Mouse (Mus musculus): Measurements from ENCODE around the gene Resf1.
A peak's percentile ranks its signal among the peaks of the same experiment; 100 is the strongest.
"Not testable (repeated sequence)": the region's sequence is repeated elsewhere in the genome, so short reads cannot be mapped to it uniquely, and the experiment has no call there.

The Resf1 gene

GRCm38 (mm10) chr6:149344372-149344771 lies 35.2 kb downstream of the Resf1 start:
- DNase-seq (ENCODE audit: low spot score), result no peak

- DNase-seq (ENCODE audit: low spot score), result not testable (repeated sequence)
Observed at GRCm38 (mm10) chr6:149348211-149348610, 39.0 kb downstream of the Resf1 start.

DNA sequence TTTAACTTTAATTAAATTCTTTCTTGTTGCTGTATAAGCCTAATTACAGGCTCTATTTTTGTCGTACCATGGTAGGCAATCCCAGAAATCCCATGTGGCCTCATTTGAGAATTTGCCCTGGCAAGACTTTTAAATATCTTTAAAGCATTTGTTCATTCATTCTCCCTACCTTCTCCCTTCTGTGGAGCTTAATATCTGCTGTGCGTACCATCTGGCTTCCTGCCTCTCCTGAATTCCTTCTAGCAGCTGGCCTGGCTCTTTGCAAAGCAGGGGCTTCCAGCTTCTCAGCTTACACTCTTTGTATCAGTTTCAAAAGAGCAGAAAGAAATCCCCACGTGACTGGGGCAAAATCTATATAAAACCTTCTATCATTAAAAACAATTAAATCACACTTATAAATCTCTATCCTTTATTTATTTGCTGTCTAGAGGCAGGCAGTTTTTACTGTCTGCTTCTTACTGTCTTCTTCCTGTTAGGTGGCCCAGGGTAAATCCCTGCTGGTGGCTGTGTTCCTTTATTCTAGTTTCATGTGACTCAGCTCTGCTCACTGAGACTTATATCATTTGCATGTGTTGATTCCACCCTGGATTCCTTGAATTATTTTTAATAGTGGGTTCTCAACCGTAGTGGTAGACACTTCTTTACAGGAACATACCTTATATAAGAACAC lies 45.7 kb downstream of the Resf1 start:
- no peak for DNase-seq (ENCODE audit: low spot score)

DNA sequence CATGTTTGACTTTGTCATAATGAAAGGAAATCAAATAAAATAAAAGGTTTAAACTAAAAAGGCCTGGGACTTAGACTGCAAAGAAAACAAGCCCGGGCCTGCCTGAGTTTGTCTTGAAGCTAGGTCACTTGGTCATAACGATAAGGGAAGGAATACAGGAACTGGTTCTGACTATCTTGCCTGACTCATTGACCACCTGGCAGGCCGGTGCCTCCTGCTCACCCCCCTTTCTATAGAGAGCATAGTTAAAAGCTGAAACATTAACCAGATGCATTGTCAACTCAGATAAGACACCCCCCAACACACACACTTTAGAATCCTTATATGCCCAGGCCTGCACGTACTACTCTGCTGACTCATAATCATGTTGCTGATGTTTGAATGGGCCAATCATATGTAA lies 46.6 kb downstream of the Resf1 start:
- peak; percentile 17 for DNase-seq (ENCODE audit: low spot score)

- no peak for DNase-seq (ENCODE audit: low spot score)
Observed at GRCm38 (mm10) chr6:149357155-149357554, 47.9 kb downstream of the Resf1 start.

DNA sequence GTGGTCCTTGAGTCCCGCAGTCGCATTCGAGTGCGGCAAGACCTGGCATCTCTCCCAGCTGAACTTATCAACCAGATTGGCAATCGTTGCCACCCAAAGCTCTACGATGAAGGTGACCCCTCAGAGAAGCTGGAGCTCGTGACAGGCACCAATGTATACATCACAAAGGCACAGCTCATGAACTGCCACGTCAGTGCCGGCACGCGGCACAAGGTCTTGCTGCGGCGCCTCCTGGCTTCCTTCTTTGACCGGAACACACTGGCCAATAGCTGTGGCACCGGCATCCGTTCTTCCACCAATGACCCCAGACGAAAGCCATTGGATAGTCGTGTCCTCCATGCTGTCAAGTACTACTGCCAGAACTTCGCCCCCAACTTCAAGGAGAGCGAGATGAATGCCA lies 53.3 kb downstream of the Resf1 start:
- not testable (repeated sequence) for DNase-seq (ENCODE audit: low spot score)

GRCm38 (mm10) chr6:149365975-149366374 lies 56.8 kb downstream of the Resf1 start:
- not testable (repeated sequence) for DNase-seq (ENCODE audit: low spot score)

DNA sequence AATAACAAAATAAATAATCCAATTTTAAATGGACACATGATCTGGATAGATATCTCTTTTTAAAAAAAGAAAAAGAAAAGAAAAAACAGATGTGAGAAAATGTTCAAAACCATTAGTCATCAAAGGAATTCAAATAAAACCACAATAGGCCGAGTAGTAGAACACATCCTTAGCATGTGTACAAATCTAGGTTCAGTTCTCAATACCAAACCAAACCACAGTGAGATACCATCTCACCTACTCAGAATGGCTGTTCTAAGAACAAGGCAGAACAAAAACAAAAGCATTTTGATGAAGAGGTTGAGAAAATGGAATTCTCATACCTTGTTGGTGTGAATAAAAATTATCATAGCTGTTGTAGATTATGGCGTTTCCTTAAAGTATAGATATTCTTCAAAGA lies 57.2 kb downstream of the Resf1 start:
- DNase-seq (ENCODE audit: low spot score), result no peak

GRCm38 (mm10) chr6:149374986-149375457 lies 65.8 kb downstream of the Resf1 start:
- peak; percentile 84 for DNase-seq (ENCODE audit: low spot score)

DNA sequence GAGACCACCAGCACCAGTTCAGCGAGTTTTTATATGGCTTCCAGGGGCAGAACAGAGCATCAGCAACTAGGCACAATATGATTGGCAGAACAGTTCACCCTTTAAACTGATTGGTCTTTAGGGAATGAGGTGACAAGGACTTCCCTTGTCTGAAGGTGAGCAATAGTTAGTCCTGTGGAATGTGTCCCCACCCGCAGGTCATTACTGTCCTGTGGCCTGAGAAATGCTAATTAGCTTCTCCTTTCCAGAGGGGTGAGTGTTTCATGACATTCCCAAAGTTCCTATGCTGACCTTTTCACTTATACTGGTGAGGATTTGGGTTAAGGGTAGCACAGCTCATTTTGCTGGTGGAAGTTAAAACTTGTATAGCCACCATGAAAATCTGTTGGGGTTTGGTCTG lies 74.3 kb downstream of the Resf1 start:
- DNase-seq (ENCODE audit: low spot score), result no peak

All from MN1 (cell line).